Mouse (Mus musculus): ENCODE data around the gene Jade1.

GRCm38 (mm10) chr3:41618036-41618435 is 62.5 kb downstream of the Jade1 start:
- TF ChIP-seq CTCF (IDR thresholded peaks at IDR 0.05; ENCODE audit: borderline replicate concordance, insufficient read depth, low read length) (no peak), POLR2A (IDR thresholded peaks at IDR 0.05; ENCODE audit: low read depth, low read length) (no peak)
